Mouse (Mus musculus): ENCODE results near the gene Tex9.
"Not testable (repeated sequence)": the region's sequence is repeated elsewhere in the genome, so short reads cannot be mapped to it uniquely, and the experiment has no call there.

Tex9 gene

DNA sequence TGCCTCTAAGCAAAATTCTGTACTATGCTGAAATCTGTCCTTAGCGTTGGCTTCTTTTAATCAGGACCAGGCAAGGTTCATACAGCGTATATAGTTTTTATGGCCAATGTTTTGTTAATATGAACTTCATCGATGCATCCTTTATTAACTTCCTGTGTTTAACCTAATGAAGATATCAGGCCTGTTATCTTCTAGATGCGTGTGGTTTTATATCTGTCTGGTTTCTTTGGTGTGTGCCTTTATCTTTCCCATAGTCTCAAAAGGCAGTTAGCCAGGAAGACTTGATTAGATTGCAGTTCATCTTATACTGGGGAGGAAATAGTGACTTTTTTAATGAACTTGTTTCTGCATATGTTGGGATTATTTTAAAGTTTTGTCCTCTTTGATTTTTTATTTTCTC is 51.7 kb downstream of the Tex9 start:
- DNase-seq (ENCODE audit: low read depth, low spot score): no peak

DNA sequence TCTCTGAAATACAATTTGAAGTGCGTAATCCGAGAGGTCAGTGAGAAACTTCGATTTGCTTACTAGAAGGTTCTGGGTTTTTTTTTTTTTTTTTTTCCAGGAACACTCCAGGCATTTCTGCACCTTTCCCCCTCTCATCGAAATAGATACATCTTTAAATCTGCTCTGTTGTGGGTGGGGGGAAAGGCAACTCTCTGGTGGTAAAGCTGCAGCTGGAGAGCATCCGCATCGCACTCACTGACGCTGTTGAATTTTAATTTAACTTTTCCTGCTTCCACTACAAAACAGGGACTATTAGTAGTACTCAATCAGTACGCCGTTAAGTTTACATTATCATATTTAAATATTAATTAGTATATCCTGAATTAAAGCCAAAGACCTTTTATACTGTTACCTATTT is 53.3 kb downstream of the Tex9 start:
- DNase-seq (ENCODE audit: low read depth, low spot score): no peak

DNA sequence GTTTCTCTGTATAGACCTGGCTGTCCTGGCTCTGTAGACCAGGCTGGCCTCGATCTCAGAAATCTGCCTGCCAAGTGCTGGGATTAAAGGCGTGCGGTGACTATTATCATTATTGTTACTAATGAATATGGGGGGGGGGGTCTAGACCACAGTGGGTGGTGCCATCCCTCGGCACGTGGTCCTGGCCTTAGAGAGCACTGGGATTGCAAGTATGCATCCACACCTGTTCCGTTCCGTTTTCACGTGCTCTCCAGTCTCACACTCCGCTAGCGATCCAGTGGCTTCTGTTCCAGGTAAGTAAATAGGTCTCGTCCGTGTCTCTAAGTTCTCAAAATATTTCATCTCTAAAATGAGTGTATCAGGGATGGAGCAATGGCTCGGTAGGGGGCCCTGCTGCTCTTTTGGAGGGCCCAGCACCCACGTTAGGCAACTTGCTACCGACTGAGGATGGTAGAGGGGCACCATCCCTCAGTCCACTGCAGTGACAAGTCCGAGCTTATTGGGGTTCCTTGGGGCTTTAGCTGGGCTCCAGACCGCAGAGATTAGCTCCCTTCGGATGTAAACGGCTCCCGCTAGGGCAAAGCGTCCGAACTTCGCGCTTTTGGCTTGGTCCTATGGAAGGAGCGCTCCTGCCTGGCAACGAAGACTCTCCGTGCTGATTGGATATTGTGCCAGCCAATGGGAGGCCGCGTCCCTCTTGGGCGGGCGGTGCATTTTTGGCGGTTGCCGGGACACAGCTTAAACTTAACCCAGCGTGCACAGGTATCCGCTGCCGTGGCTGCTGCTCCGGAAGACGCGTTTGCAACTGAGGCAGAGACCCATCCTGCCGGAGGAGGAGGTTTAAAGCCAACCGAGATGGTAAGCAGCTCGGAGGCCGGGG is 54.0 kb downstream of the Tex9 start, which contains the start of gene Mns1:
Mns1 (plus strand) TSS at position 190 of the 880 bp plus-strand sequence.
- peak; percentile 81 for DNase-seq (ENCODE audit: low read depth, low spot score)

DNA sequence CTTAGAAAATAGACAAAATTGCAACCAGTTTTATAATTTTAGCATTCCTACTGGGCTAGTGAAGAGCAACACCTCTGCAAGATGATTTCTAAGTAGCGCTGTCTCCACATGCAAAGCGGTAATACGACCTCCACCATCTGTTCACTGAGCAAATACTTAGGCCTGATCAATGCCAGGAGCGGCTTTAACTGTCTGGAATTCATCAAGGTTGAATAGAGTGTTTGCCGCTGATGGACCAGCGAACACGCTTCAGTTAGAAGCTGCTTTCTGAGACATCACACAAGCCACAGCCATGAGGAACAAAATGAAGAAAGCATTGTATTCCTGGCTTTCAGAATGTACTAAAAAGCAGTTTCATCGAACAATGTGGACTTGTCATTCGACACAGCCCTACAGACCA is 57.1 kb downstream of the Tex9 start:
- DNase-seq (ENCODE audit: low read depth, low spot score): no peak

DNA sequence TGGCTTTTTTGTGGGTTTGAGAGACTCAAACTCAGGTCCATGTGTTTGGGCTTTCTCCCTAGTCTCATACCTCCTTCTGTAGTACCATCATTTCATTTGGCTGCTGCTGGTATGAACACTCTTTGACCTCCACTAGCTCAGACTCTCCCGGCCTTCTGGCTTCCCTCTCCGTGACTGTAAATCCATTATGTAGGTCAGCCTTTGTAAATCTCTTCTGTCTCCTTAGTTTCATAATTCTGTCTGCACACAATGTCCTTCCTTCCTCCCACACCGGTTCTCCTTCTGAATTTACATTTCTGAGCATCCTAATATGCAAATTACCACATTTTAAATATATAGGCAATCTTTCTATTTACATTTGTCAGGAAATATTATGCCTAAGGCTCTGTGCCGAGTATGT is 64.2 kb downstream of the Tex9 start:
- DNase-seq (ENCODE audit: low read depth, low spot score): peak; percentile 57

DNA sequence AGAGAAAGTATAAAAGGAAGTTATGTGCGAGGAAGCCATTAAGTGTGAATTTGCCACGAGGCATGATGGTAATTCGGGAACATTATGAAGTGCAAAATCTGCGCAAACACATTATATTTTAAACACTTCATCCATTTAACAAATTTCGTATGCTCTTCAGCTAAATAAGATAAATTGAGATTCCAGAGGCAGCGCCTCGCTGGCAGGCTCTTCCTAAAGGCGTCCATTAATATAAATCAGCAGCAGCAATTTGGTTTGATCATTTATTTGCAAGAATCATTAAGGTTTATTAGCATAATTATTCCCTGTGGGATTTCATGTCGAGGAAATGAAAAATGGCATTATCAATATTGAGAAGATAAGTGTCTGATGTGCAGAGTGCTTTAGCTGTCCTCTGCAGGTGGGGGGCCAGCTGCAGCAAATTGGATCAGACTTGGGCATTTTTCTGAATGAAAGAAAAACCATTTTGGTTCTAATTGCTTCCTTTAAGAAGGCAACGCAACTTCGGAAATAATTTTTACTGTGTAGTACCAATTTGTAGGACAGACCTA is 66.6 kb downstream of the Tex9 start:
- DNase-seq (ENCODE audit: low read depth, low spot score): no peak

DNA sequence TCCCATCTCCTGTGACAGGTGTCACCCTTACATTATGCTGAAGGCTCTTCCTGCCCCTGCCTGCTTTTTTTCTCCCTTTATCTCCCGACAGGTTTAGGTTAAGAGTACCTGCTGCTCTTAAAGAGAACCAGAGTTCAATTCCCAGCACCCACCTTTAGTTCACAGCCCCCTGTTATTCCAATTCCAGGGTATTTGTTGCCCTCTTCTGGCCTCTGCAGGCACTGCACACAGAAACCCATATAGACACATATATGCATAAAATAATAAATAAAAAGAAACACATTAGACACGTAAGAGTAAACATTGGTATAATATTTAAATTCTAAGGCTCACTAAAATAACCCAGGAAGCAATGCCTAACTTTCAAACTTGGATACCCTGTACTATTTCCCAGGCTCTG is 69.3 kb downstream of the Tex9 start:
- no peak for DNase-seq (ENCODE audit: low read depth, low spot score)

DNA sequence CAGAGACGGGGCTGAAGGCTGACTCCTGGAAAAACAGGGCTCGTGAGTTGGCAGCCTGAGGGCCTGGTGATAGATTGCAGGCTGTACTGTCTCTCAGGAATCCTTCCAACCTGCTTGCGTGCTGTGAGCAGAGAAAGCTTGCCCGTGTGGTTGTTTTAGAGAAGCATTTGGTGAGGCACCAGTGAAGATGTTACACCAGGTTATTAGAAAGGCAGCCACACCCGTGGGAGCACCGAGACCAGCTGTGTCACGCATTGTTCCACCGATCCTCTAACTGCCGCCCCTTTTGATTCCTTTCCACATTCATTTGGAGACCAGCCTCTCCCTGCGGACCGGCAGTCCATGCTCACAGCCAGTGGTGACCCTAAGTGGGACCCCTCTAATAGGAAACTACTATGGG is 69.7 kb downstream of the Tex9 start:
- no peak for DNase-seq (ENCODE audit: low read depth, low spot score)

DNA sequence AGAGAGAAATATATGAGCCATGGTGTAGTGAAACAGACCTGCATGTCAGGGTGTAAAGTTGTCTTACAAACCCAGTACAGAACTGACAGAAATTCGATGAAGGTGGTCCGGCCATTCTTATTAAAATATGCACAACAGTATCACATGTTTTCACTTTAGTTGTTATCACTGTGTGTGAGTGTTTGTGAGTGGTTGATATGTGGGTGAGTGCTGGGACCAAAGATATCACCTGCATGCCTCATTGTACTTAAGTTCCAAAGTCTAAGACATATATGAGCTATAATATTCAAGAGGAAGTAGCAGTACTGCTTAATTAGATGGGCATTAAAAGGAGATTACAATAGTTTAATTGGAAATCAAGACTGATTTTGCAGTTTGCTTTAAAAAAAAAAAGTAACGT is 71.5 kb downstream of the Tex9 start:
- no peak for DNase-seq (ENCODE audit: low read depth, low spot score)

DNA sequence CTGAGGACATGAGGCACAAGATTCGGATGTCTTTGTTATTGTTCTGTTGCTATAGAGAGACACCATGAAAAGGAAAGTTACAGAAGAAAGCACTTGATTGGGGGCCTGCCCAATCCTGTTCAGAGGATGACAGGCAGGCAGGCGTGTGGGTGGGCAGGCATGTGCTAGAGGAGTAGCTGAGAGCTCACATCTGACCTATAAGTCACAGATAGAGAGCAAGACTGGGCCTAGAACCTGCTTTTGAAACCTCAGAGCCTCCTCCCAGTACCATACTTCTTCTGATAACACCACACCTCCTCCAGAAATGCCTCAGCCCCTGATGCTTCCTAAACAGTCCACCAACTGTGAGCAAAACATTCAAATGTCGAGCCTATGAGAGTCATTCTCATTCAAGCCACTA is 73.6 kb downstream of the Tex9 start:
- DNase-seq (ENCODE audit: low read depth, low spot score): no peak

DNA sequence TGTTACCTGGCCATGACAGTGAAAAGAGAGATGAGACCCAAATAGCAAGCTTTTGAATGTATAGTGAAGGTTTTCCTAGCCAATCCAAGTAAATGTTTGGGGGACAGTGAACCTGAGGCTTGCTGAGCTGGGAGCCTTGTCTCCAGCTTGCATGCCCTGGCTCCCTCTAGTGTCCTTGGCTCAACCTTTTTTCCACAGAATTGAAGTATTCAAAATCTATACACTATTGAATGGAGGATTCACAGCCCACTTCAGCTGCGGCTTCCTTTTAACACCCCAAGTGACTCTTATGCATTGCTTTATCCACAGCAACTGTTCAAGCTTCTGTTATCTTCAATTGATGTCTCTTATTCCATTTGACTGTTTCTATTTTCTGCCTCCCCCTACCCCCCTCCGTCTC is 80.3 kb downstream of the Tex9 start:
- no peak for DNase-seq (ENCODE audit: low read depth, low spot score)

DNA sequence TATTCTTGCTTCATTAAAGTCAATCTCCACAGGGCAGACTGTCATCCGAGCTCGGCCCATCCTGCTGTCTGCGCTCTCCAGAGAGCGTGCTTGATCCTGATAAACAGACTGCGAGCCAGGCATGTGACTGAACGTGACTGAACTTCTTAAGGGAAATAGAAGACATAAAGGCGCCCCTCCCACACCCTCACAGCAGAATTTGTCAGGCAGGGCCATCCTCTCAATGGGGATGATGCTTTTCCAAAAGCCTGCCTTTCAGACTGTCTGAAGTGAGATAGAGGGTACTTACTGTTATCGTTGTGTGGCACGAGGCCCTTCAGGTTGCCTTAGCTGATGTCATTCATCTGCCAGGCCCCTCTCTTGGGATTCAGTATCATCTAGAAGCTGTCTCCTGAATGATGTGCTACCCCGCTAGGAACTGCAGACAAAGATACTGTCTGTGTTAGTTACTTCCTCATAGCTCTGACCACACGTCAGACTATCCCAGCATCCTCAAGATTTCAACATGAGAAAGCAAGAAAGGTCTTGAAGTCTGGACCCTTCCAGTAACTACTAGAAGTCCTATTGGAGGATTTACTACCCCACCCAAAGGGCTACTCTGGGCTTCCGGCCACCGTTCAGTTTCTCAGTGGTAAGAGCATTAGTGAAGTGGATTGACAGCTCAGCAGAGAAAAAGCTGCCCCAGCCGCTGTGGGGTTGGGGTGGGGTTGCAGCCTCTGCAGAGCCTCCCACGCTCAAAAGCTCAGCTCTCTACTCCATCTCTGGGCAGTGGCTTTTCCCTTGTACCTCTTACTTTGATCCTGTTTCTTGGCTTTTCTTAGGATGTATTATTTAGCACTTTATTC is 82.4 kb downstream of the Tex9 start:
- DNase-seq (ENCODE audit: low read depth, low spot score): peak; percentile 65

DNA sequence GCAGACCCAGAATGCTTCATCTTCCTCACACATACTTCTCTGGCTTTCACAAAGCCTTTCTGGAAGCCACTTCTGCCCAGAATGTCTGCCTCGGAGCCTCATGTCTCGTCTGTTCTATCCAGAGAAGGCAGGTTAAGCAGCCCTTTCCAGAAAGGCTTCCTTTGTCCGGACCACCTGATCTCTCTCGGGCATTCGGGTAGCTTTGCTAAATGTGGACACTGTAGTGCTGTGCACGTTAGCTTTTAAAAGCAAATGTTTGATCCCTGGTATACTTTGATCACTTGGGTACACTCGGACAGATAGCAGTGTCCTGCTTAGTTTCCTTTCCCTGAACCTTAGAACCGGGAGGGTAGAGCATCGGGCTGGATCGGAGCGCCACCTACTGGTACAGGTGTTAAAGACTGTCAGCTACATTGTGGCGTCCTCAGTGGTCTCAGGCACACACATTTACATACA is 83.9 kb downstream of the Tex9 start:
- peak; percentile 79 for DNase-seq (ENCODE audit: low read depth, low spot score)

DNA sequence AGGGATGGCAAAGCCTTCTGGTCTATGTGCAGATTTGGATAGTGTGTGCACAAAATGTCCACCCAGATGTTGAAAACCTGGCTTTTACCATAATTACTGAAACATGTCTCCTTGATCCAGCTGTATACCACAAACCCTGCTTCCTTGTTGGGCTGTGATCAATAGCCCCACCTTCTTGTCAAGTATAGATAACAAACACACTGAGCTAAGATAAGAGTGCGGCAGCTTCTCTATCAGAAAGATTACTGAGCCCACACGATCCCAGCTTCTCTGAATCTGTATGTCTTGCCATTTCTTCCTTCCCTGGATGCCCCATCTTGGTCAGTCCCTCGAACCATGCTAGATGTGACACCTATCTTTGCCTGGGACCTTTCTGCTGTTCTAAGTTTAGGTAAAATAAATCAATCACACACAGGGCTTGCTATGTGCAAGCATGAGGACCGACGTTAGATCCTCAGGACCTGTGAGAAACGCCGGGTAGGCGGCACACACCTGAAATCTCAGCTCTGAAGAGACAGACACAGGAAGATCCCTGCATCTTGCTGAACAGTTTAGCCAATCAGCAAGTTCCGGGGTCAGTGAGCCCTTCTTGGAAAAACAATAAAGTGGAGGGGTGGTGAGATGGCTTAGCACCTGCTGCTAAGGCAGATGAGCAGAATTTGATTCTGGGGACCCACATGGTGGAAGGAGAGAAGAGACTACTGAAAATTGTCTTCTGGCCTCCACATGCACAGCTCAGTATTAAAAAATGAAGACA is 86.0 kb downstream of the Tex9 start:
- DNase-seq (ENCODE audit: low read depth, low spot score): no peak

DNA sequence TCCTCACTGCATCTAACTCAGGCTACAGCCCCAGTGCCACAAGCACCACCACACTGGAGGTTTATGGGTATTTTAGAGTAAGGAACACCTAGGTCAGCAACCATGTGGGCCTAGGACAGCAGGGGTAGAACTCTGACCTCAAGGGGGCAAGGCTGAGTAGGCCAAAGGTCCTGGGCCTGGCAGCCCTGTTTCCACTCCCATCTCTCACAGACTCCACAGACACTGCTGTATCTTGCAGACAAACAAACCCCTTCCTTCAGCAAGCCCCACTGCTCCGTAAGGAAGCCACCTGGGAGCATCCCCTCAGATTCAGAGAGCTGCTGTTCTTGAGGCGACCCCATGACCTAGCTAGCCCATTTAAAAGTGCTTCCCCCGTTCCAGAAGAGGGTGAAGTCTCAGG is 87.1 kb downstream of the Tex9 start:
- DNase-seq (ENCODE audit: low read depth, low spot score): no peak

DNA sequence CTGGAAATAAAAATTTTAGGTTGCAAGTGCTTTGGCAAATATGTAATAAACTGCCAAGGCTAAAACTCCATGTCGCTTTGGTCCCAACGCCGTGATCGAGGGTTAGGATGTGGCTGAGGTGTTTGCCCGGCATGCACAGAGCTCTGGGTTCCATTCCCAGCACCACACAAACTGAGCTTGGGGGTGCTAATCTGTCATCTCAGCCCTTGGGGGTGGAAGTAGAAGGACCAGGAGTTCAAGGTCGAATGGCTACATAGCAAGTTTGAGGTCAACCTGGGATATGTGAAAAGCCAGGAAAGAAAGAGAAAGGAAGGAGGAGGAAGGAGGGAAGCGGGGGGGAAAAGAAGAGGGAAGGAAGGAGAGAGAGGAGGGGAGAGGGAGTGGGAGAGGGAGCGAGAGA is 87.6 kb downstream of the Tex9 start:
- DNase-seq (ENCODE audit: low read depth, low spot score): no peak

DNA sequence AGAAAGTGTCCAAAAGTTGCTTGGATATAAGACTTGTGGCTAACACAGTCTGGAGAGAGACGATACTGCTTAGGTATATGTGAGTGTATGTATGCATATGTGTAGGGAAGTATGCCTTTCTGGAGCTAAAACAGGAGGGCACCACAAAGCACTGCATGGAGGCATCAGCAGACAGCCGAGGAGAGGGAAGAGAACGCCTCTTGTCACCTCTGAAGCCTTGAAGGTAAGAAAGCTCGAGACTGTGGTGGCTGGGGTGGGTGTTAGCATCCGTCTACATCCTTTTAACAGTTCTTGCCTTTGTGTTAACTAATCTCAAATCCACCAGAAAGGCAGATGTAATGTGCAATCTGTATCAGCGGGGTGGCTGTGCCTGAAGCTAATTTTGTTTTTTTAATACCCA is 88.6 kb downstream of the Tex9 start:
- no peak for DNase-seq (ENCODE audit: low read depth, low spot score)

DNA sequence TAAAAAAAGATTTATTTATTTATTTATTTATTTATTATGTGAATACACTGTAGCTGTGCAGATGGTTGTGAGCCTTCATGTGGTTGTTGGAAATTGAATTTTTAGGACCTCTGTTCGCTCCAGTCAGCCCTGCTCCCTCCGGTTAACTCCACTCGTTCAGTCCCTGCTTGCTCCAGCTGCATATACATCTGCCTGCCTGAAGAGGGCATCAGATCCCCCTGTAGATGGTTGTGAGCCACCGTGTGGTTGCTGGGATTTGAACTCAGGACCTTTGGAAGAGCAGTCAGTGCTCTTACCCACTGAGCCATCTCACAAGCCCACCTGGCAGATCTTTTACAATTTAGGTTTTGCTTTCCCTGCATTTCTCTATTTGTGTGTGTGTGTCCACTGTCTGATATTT is 90.2 kb downstream of the Tex9 start:
- not testable (repeated sequence) for DNase-seq (ENCODE audit: low read depth, low spot score)

Measured in retina, adult 2 months (tissue).